Mouse (Mus musculus): ENCODE measurements at regions not wholly inside any gene's neighbourhood (a gene's known extent, or its start where the extent isn't known, plus 50 kb on each side); places are given as distances from the start of the nearest gene placed in this dataset.

DNA sequence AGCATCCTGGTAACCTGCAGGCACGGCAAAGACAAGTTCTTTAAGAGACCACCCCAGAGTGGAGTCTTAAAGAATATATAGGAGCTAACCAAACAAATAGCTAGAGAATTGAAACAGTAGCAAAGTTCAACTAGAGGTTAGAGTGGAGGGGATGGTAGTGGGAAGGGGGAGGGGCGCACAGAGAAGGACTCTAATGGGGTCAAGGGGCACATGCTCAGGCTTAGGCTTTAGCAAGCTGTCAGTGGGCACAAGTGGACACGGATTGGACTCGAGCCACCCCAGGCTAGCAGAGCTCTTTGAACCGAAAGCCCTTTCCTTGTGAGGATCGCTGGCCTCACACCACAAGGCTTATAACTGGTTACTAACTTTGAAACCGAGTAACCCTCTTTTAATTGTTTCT is 53.4 kb upstream of the Sipa1l1 start:
- TF ChIP-seq CTCF (IDR thresholded peaks at IDR 0.05; ENCODE audit: borderline replicate concordance, control insufficient read depth, extremely low read depth, insufficient read depth, low read length, poor library complexity) (no peak), POLR2A (IDR thresholded peaks at IDR 0.05; ENCODE audit: control insufficient read depth, extremely low read depth, insufficient read depth, low read length, poor library complexity) (no peak)
